Mouse (Mus musculus): ENCODE measurements around the gene Carm1. TPM values are rescaled to one million over a fixed set of nuclear protein-coding genes. Genes with fewer than 3 reads are reported as not detected.

The Carm1 gene
- total and polyA plus RNA-seq, 3 experiments = 21.5 to 111 (median 42.2) TPM

GRCm38 (mm10) chr9:21620229-21620628 lies 73.5 kb downstream of the Carm1 start:
- Histone ChIP-seq H3K36me3 (replicated peaks in 1 of 2; ENCODE audit: control insufficient read depth in 1 of 2, insufficient read depth in 1 of 2, low read length in 1 of 2) (peaks cover 0 to 26% of the 10 kb centered on the region in 2 experiments), H3K4me1 (ENCODE audit: control insufficient read depth in 1 of 2, insufficient read depth in 2 of 2) (peaks cover 9 to 33% of the 10 kb centered on the region in 2 experiments), H3K4me2 (ENCODE audit: insufficient read depth, low read depth, poor library complexity, severe bottlenecking) (no peak overlapping the region), H3K9me3 (replicated peaks; ENCODE audit: low read length) (no peaks in the 10 kb centered on the region), H3K9ac (ENCODE audit: insufficient read depth, low read depth) (no peak overlapping the region), H3K79me2 (replicated peaks; ENCODE audit: control insufficient read depth, extremely low read depth, insufficient read depth, poor library complexity, severe bottlenecking) (peaks cover 85% of the 10 kb centered on the region), H3K27ac (ENCODE audit: insufficient read depth, low read depth) (no peak overlapping the region), H3K4me3 (replicated peaks in 1 of 3; ENCODE audit: low read depth in 2 of 3, low read length in 2 of 3, poor library complexity in 1 of 3) (no peak overlapping the region), H3K27me3 (replicated peaks) (no peaks in the 10 kb centered on the region)
- dilution Hi-C loops (cut with MboI; ENCODE audit: extremely low pct_ligation_motif_present, extremely low pct_unique_long_range_greater_than_20kb, low sequenced_read_pairs) (no loop called here), in situ Hi-C loops (cut with MboI; ENCODE audit: low pct_ligation_motif_present, low pct_unique_long_range_greater_than_20kb, low sequenced_read_pairs) (no loop called here)
- DNase-seq (ENCODE audit: extremely low read depth) = no peak
- no peak for TF ChIP-seq MEF2A (IDR thresholded peaks at IDR 0.05; ENCODE audit: borderline replicate concordance, low read depth, low read length)
- TF ChIP-seq ZMIZ1 (IDR thresholded peaks at IDR 0.05; ENCODE audit: low read depth, low read length) = no peak
- no peak for TF ChIP-seq GABPA (IDR thresholded peaks at IDR 0.05; ENCODE audit: insufficient replicate concordance, low read depth, low read length)
- no peak for TF ChIP-seq NELFE (IDR thresholded peaks at IDR 0.05; ENCODE audit: low read depth, low read length)
- no peak for TF ChIP-seq BHLHE40 (IDR thresholded peaks at IDR 0.05; ENCODE audit: low read depth, low read length)
- no peak for TF ChIP-seq JUN (IDR thresholded peaks at IDR 0.05; ENCODE audit: insufficient read depth, low read depth, low read length)
- no peak for TF ChIP-seq IRF4 (IDR thresholded peaks at IDR 0.05; ENCODE audit: low read depth, low read length)
- TF ChIP-seq ZC3H11A (IDR thresholded peaks at IDR 0.05; ENCODE audit: low read depth, low read length) = no peak
- no peak for TF ChIP-seq JUND (conservative IDR thresholded peaks at IDR 0.05; ENCODE audit: low read depth, low read length)
- TF ChIP-seq NRF1 (IDR thresholded peaks at IDR 0.05; ENCODE audit: low read depth, low read length) = no peak
- TF ChIP-seq RCOR1 (conservative IDR thresholded peaks at IDR 0.05; ENCODE audit: low read depth, low read length) = no peak
- no peak for TF ChIP-seq KAT2A (IDR thresholded peaks at IDR 0.05; ENCODE audit: insufficient replicate concordance, low read length)
- TF ChIP-seq ZKSCAN1 (IDR thresholded peaks at IDR 0.05; ENCODE audit: borderline replicate concordance, low read depth, low read length) = no peak
- TF ChIP-seq MXI1 (IDR thresholded peaks at IDR 0.05; ENCODE audit: low read depth, low read length) = no peak

DNA sequence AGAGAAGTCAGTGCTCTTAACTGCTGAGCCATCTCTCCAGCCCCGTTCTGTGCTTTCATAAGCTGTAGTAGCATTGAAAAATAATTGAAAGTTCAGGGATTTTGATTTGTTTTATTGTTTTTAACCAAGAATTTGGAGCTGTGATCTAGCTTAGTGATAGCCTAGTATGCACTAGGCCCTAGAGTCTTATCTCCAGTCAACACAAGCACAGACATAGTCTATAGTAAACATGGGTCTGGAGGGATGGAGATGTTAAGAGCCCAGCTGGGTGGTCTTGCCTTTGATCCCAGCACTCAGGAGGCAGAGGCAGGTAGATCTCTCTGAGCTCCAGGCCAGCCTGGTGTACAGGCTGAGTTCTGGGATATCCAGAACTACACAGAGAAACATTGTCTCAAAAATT lies 76.0 kb downstream of the Carm1 start:
- no peak for DNase-seq (ENCODE audit: extremely low read depth)
- Histone ChIP-seq H3K4me1 (ENCODE audit: control insufficient read depth in 1 of 2, insufficient read depth in 2 of 2) (peaks cover 17 to 56% of the 10 kb centered on the region in 2 experiments), H3K4me2 (ENCODE audit: insufficient read depth, low read depth, poor library complexity, severe bottlenecking) (no peak overlapping the region), H3K36me3 (replicated peaks in 1 of 2; ENCODE audit: control insufficient read depth in 1 of 2, insufficient read depth in 1 of 2, low read length in 1 of 2) (peaks cover 0 to 30% of the 10 kb centered on the region in 2 experiments), H3K9ac (ENCODE audit: insufficient read depth, low read depth) (no peak overlapping the region), H3K79me2 (replicated peaks; ENCODE audit: control insufficient read depth, extremely low read depth, insufficient read depth, poor library complexity, severe bottlenecking) (peaks cover 96% of the 10 kb centered on the region), H3K9me3 (replicated peaks; ENCODE audit: low read length) (no peaks in the 10 kb centered on the region), H3K27ac (ENCODE audit: insufficient read depth, low read depth) (no peak overlapping the region), H3K4me3 (replicated peaks in 1 of 3; ENCODE audit: low read depth in 2 of 3, low read length in 2 of 3, poor library complexity in 1 of 3) (no peak overlapping the region), H3K27me3 (replicated peaks) (no peaks in the 10 kb centered on the region)
- TF ChIP-seq JUND (conservative IDR thresholded peaks at IDR 0.05; ENCODE audit: low read depth, low read length) (no peak), SMC3 (IDR thresholded peaks at IDR 0.05; ENCODE audit: low read depth, low read length) (no peak), ZC3H11A (IDR thresholded peaks at IDR 0.05; ENCODE audit: low read depth, low read length) (no peak), ZMIZ1 (IDR thresholded peaks at IDR 0.05; ENCODE audit: low read depth, low read length) (no peak), SIN3A (IDR thresholded peaks at IDR 0.05; ENCODE audit: low read length) (no peak), CHD2 (IDR thresholded peaks at IDR 0.05; ENCODE audit: low read length) (no peak), ELF1 (IDR thresholded peaks at IDR 0.05; ENCODE audit: low read depth, low read length) (no peak), CHD1 (IDR thresholded peaks at IDR 0.05; ENCODE audit: low read depth, low read length) (no peak), MAFK (IDR thresholded peaks at IDR 0.05; ENCODE audit: insufficient replicate concordance, low read length) (no peak), MAZ (IDR thresholded peaks at IDR 0.05; ENCODE audit: low read depth, low read length) (no peak), KAT2A (IDR thresholded peaks at IDR 0.05; ENCODE audit: insufficient replicate concordance, low read length) (no peak), MAX (IDR thresholded peaks at IDR 0.05; ENCODE audit: low read length) (no peak), ETS1 (conservative IDR thresholded peaks at IDR 0.05; ENCODE audit: low read depth, low read length) (no peak), POLR2A (IDR thresholded peaks at IDR 0.05; ENCODE audit: low read depth, low read length) (no peak), GABPA (IDR thresholded peaks at IDR 0.05; ENCODE audit: insufficient replicate concordance, low read depth, low read length) (no peak)
- dilution Hi-C loops (cut with MboI; ENCODE audit: extremely low pct_ligation_motif_present, extremely low pct_unique_long_range_greater_than_20kb, low sequenced_read_pairs) = no loop called here
- in situ Hi-C loops (cut with MboI; ENCODE audit: low pct_ligation_motif_present, low pct_unique_long_range_greater_than_20kb, low sequenced_read_pairs) = no loop called here
